Mouse (Mus musculus): ENCODE data around the gene Adat1. TPM values are rescaled to one million over a fixed set of nuclear protein-coding genes. Genes with fewer than 3 reads are reported as not detected.

Adat1 gene
- polyA plus RNA-seq, 1 experiment from 2014 or later: 11.7 TPM

DNA sequence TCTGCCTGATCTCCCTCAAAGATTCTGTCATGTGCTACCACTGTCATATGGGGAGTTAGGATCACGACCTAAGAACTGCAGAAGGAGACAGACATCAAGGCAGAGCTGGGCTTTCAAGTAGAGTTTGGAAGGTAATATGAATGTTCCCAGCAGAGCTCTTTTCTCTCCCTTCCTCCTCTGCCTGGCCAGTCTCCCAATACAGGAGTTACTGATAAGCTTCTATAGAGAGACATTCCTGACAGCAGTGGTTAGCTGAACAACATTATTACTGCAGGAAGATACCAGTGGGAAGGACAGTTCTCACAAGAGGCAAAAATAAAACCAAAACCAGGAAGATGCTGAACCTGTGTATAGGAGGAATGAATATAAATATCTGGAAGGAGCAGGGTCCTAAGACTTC is 29.5 kb downstream of the Adat1 start:
- H3K4me3 ChIP-seq (ENCODE audit: low read length): no peak overlapping the region
- H3K4me2 ChIP-seq (replicated peaks; ENCODE audit: low read depth, low read length): no peak overlapping the region
- H3K36me3 ChIP-seq (ENCODE audit: insufficient read depth, low read length): peaks cover 7% of the 10 kb centered on the region; the same call in 1 of the 2 replicates
- no peak overlapping the region for H3K9ac ChIP-seq (replicated peaks; ENCODE audit: low read length)
- H3K27me3 ChIP-seq (ENCODE audit: insufficient read depth, low read length): no peaks in the 10 kb centered on the region
- WGBS: 84% methylated on average over 1 of the region's 1 CpGs
- ATAC-seq (ENCODE audit: low FRiP score, low TSS enrichment): no peak
- no peak overlapping the region for H3K27ac ChIP-seq (ENCODE audit: low read length)
- no peaks in the 10 kb centered on the region for H3K9me3 ChIP-seq (ENCODE audit: low read length)
- H3K4me1 ChIP-seq (ENCODE audit: insufficient read depth, low read length): no peaks in the 10 kb centered on the region

DNA sequence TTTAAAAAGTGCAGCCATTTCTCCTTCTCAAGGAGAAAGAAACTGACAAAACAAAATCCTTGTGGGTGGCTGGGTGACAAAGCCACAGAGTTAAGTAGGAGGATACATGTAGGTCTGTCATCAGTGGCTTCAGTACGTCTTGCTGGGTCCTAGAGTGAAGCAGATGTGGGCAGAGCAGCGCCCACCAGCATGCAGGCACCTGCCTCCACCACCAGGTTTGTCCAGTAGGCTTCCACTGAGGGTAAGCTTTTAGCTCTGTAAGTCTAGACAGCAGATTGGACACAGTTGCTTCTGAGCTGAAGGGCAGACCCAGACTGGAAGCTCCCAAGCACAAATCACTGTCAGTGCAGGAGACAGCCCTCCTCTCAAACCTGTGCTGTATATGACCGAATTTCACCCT is 30.8 kb downstream of the Adat1 start:
- no peak overlapping the region for H3K4me2 ChIP-seq (replicated peaks; ENCODE audit: low read depth, low read length)
- WGBS: 84% methylated on average over 3 of the region's 3 CpGs
- peaks cover 18% of the 10 kb centered on the region for H3K36me3 ChIP-seq (ENCODE audit: insufficient read depth, low read length)
- no peak overlapping the region for H3K4me3 ChIP-seq (ENCODE audit: low read length)
- H3K4me1 ChIP-seq (ENCODE audit: insufficient read depth, low read length): no peaks in the 10 kb centered on the region
- ATAC-seq (ENCODE audit: low FRiP score, low TSS enrichment): no peak
- H3K27ac ChIP-seq (ENCODE audit: low read length): no peak overlapping the region
- no peak overlapping the region for H3K9ac ChIP-seq (replicated peaks; ENCODE audit: low read length)
- no peaks in the 10 kb centered on the region for H3K27me3 ChIP-seq (ENCODE audit: insufficient read depth, low read length)
- no peaks in the 10 kb centered on the region for H3K9me3 ChIP-seq (ENCODE audit: low read length)

DNA sequence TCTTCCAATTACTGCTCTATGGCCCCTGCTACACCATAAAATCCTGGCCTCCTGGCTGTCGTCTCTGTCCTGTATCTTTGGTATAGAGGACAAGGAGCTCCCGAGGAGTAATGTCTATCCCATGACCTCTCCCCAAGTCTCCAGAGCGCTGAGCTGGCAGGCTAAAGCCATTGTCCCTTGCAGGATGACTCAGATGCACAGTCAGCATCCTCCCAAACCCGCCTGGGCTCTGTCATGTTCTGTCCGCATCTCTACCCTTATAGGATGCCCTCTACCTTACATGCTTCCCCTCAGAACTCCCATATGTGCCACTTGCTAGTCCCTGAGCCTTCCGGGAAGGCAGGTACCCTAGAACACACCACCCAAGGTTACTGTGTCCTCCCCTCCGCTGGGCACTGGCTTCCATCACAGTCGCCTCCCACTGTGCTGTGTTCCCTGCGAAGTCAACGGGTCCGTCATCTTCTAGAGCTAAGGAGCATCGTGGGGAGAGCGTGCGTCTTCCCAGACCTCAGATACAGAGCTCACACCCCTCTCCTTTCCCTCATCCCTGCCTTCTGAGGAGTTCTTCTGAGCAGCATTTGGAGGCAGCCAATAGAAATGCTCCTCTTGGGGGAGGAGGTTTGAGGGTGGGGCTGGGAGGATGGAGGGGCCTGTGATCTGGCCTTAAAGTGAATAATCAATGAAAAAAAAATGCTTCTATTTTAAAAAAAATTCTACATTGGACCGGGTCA is 31.3 kb downstream of the Adat1 start:
- no peak overlapping the region for H3K9ac ChIP-seq (replicated peaks; ENCODE audit: low read length)
- WGBS: 71% methylated on average over 15 of the region's 15 CpGs
- H3K27me3 ChIP-seq (ENCODE audit: insufficient read depth, low read length): no peaks in the 10 kb centered on the region
- H3K4me2 ChIP-seq (replicated peaks; ENCODE audit: low read depth, low read length): no peak overlapping the region
- peaks cover 20% of the 10 kb centered on the region for H3K36me3 ChIP-seq (ENCODE audit: insufficient read depth, low read length)
- H3K4me3 ChIP-seq (ENCODE audit: low read length): no peak overlapping the region
- H3K9me3 ChIP-seq (ENCODE audit: low read length): no peaks in the 10 kb centered on the region
- no peak overlapping the region for H3K27ac ChIP-seq (ENCODE audit: low read length)
- H3K4me1 ChIP-seq (ENCODE audit: insufficient read depth, low read length): no peaks in the 10 kb centered on the region
- ATAC-seq (ENCODE audit: low FRiP score, low TSS enrichment): no peak

DNA sequence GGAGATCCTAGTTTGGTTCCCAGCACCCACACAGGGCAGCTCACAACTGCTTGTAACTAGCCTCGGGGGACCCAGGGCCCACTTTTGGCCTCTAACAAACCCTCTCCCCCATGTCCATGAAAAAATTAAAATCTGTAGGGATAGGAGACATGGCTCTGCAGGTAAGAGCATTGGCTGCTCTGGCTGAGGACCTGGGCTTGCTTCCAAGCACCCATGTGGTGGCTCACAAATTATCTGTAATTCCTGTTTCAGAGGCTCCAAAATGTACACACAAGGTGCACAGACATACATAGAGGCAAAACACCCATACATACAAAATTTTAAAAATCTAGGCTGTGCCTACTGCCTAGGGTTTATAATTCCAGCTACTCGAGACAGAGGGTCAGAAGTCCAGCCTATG is 34.9 kb downstream of the Adat1 start:
- ATAC-seq (ENCODE audit: low FRiP score, low TSS enrichment): no peak
- no peak overlapping the region for H3K27ac ChIP-seq (ENCODE audit: low read length)
- H3K36me3 ChIP-seq (ENCODE audit: insufficient read depth, low read length): peaks cover 44% of the 10 kb centered on the region
- no peaks in the 10 kb centered on the region for H3K27me3 ChIP-seq (ENCODE audit: insufficient read depth, low read length)
- WGBS: 93% methylated on average over 2 of the region's 2 CpGs
- no peaks in the 10 kb centered on the region for H3K9me3 ChIP-seq (ENCODE audit: low read length)
- H3K4me2 ChIP-seq (replicated peaks; ENCODE audit: low read depth, low read length): no peak overlapping the region
- H3K9ac ChIP-seq (replicated peaks; ENCODE audit: low read length): no peak overlapping the region
- no peak overlapping the region for H3K4me3 ChIP-seq (ENCODE audit: low read length)
- H3K4me1 ChIP-seq (ENCODE audit: insufficient read depth, low read length): no peaks in the 10 kb centered on the region

DNA sequence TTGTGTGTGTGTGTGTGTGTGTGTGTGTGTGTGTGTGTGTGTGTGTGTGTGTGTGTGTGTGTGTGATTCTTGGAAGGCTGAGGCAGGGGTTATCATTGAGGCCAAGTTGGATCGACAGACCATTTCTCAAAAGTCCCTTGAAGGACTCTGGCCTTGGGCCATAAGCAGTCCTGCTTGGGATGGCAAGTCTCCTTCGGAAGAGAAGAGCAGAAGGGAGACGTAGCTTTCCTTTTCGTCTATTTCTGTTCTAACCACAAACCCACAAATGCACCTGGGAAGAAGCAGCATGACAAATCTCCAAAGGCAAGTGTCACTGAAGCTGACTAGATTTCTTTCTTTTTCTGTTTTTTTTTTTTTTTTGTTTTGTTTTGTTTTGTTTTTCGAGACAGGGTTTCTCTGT is 36.2 kb downstream of the Adat1 start:
- Histone ChIP-seq H3K27ac (ENCODE audit: low read length) (no peak overlapping the region), H3K9me3 (ENCODE audit: low read length) (no peaks in the 10 kb centered on the region), H3K4me1 (ENCODE audit: insufficient read depth, low read length) (no peaks in the 10 kb centered on the region), H3K27me3 (ENCODE audit: insufficient read depth, low read length) (no peaks in the 10 kb centered on the region), H3K4me3 (ENCODE audit: low read length) (no peak overlapping the region), H3K9ac (replicated peaks; ENCODE audit: low read length) (no peak overlapping the region), H3K36me3 (ENCODE audit: insufficient read depth, low read length) (peaks cover 48% of the 10 kb centered on the region), H3K4me2 (replicated peaks; ENCODE audit: low read depth, low read length) (no peak overlapping the region)
- no peak for ATAC-seq (ENCODE audit: low FRiP score, low TSS enrichment)
- WGBS: 84% methylated on average over 5 of the region's 5 CpGs

DNA sequence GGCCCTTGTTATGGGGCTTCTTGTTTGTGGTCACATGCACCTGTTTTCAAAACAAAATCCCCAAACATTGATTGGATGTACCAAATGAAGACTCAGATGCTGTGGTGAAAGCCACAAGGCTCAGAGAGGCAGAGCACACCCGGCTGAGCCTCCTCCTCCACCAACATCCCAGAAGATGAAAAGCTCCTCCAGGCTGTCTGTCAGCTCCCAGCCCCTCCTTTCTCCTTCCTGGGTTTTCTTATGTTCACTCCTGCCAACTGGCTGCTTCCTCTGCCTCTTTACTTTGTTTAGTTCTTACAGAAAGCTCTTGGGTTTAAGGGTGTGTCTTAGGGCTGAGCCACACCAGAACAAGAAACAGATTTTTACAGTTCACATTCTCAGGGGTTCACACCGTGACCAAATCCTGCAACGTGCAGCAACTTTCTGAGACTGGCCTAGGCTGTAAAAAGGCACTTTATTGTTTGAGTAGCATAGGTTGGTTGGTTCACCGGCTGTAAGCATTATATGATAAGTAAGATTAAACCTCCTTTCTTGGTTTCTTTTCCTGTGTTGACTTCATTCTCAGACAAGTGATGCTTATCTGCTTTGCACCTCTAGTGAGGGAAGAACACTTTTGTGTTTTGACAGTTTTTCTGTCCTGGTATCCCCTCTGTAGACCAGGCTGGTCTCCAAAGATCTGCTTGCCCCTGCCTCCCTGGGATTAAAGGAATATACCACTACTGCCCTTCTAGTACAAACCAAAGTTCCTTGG is 37.1 kb downstream of the Adat1 start:
- ATAC-seq (ENCODE audit: low FRiP score, low TSS enrichment): no peak
- 81% methylated on average over 4 of the region's 4 CpGs for WGBS
- Histone ChIP-seq H3K4me1 (ENCODE audit: insufficient read depth, low read length) (no peaks in the 10 kb centered on the region), H3K4me2 (replicated peaks; ENCODE audit: low read depth, low read length) (no peak overlapping the region), H3K36me3 (ENCODE audit: insufficient read depth, low read length) (peaks cover 48% of the 10 kb centered on the region), H3K4me3 (ENCODE audit: low read length) (no peak overlapping the region), H3K9me3 (ENCODE audit: low read length) (no peaks in the 10 kb centered on the region), H3K27ac (ENCODE audit: low read length) (no peak overlapping the region), H3K9ac (replicated peaks; ENCODE audit: low read length) (no peak overlapping the region), H3K27me3 (ENCODE audit: insufficient read depth, low read length) (no peaks in the 10 kb centered on the region)

DNA sequence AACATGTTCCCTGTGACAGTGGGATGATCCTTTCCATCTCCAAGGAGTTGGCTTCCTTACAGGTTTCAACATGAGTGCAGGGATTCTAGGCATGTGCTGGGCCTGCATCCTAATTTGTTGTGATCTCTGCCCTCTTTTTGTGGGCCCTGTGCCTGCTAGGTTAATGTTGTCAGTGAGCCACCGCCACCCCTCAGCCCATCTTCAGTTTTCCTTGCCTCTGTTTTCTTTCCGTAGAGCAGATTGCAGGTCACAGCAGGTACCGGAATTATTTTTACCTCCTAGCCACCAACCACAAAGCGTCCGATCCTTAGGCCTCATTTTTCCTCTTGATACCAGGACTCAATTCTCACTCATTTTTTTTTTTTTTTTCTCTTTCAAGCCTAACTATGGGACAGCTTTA is 40.2 kb downstream of the Adat1 start:
- Histone ChIP-seq H3K4me1 (ENCODE audit: insufficient read depth, low read length) (no peaks in the 10 kb centered on the region), H3K36me3 (ENCODE audit: insufficient read depth, low read length) (peaks cover 51% of the 10 kb centered on the region), H3K4me3 (ENCODE audit: low read length) (no peak overlapping the region), H3K9ac (replicated peaks; ENCODE audit: low read length) (no peak overlapping the region), H3K27ac (ENCODE audit: low read length) (no peak overlapping the region), H3K4me2 (replicated peaks; ENCODE audit: low read depth, low read length) (no peak overlapping the region), H3K27me3 (ENCODE audit: insufficient read depth, low read length) (no peaks in the 10 kb centered on the region), H3K9me3 (ENCODE audit: low read length) (no peaks in the 10 kb centered on the region)
- no peak for ATAC-seq (ENCODE audit: low FRiP score, low TSS enrichment)
- WGBS: 93% methylated on average over 5 of the region's 5 CpGs

DNA sequence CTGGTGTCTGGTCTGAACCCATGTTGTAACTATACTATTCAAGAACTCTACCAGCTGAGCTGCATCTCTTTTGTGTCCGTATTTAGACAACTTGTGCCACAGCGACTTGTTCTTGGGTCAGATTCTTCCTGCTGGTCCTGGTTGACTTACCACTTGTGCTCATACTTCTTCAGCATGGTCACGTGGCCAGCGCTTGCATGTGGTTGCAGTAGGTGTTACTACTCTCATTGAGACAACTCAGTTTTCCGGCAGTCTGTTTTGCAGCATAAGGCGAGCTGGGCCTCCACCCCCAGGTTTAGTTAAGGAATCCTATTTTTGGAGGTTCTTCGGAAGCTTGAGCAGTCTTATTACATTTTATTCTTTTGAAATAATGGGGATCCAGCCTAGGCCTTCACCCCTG is 40.8 kb downstream of the Adat1 start:
- Histone ChIP-seq H3K4me3 (ENCODE audit: low read length) (no peak overlapping the region), H3K27me3 (ENCODE audit: insufficient read depth, low read length) (no peaks in the 10 kb centered on the region), H3K9me3 (ENCODE audit: low read length) (no peaks in the 10 kb centered on the region), H3K9ac (replicated peaks; ENCODE audit: low read length) (no peak overlapping the region), H3K4me2 (replicated peaks; ENCODE audit: low read depth, low read length) (no peak overlapping the region), H3K27ac (ENCODE audit: low read length) (no peak overlapping the region), H3K36me3 (ENCODE audit: insufficient read depth, low read length) (peaks cover 46% of the 10 kb centered on the region), H3K4me1 (ENCODE audit: insufficient read depth, low read length) (no peaks in the 10 kb centered on the region)
- WGBS: 92% methylated on average over 7 of the region's 7 CpGs
- no peak for ATAC-seq (ENCODE audit: low FRiP score, low TSS enrichment)

DNA sequence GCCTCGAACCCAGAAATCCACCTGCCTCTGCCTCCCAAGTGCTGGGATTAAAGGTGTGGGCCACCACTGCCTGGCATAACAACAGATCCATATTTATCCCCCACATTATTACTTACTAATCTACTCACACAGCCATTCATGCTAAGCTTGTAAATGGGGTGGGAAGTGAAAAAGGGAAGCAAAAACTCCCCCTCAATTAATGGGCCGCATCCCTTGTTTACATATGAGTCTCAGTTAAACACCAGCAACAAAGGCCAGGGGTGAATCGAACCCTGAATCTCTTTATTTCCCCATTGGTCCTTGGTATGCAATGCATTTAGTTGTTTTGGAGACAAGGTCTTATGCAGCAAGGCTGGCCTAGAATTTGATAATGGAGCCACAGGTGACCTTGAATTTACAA is 41.3 kb downstream of the Adat1 start:
- Histone ChIP-seq H3K4me1 (ENCODE audit: insufficient read depth, low read length) (no peaks in the 10 kb centered on the region), H3K27me3 (ENCODE audit: insufficient read depth, low read length) (no peaks in the 10 kb centered on the region), H3K9me3 (ENCODE audit: low read length) (no peaks in the 10 kb centered on the region), H3K4me2 (replicated peaks; ENCODE audit: low read depth, low read length) (no peak overlapping the region), H3K27ac (ENCODE audit: low read length) (no peak overlapping the region), H3K9ac (replicated peaks; ENCODE audit: low read length) (no peak overlapping the region), H3K36me3 (ENCODE audit: insufficient read depth, low read length) (peaks cover 44% of the 10 kb centered on the region), H3K4me3 (ENCODE audit: low read length) (no peak overlapping the region)
- WGBS: 80% methylated on average over 3 of the region's 3 CpGs
- ATAC-seq (ENCODE audit: low FRiP score, low TSS enrichment): no peak

DNA sequence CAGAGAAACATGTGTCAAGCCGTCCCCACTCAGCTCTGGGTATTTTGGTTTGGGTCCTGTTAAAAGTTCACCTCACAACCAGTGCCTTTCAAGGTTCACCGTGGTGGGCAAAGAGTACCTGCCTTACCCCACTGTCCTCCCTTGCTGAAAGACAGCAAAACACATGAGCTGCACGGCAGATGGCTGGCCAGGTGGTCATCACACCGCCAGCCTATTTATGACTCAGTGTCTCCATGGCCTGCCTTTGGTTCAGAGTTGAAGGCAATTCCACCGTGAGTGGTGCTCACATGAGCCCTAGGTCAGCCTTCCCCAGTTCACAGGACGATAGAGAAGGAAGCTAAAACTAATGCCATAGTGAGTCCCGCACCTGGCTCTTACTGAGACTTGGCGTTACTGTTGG is 44.1 kb downstream of the Adat1 start:
- no peak for ATAC-seq (ENCODE audit: low FRiP score, low TSS enrichment)
- 89% methylated on average over 8 of the region's 8 CpGs for WGBS
- H3K36me3 ChIP-seq (ENCODE audit: insufficient read depth, low read length): peaks cover 43% of the 10 kb centered on the region

More for the DNA sequence above, 44.1 kb downstream of the Adat1 start:
- Histone ChIP-seq H3K27me3 (ENCODE audit: insufficient read depth, low read length) (no peaks in the 10 kb centered on the region), H3K4me2 (replicated peaks; ENCODE audit: low read depth, low read length) (no peak overlapping the region), H3K9ac (replicated peaks; ENCODE audit: low read length) (no peak overlapping the region), H3K4me3 (ENCODE audit: low read length) (no peak overlapping the region), H3K27ac (ENCODE audit: low read length) (no peak overlapping the region), H3K4me1 (ENCODE audit: insufficient read depth, low read length) (no peaks in the 10 kb centered on the region), H3K9me3 (ENCODE audit: low read length) (no peaks in the 10 kb centered on the region)

Data from kidney, embryonic 16.5 days (tissue).